Mouse (Mus musculus): ENCODE results near the gene Kif3c. TPM values are rescaled to one million over a fixed set of nuclear protein-coding genes. Genes with fewer than 3 reads are reported as not detected.
A peak's percentile ranks its signal among the peaks of the same experiment; 100 is the strongest.
"Not testable (repeated sequence)": the region's sequence is repeated elsewhere in the genome, so short reads cannot be mapped to it uniquely, and the experiment has no call there.

The Kif3c gene
- polyA plus RNA-seq, 1 experiment: 12.2 TPM

DNA sequence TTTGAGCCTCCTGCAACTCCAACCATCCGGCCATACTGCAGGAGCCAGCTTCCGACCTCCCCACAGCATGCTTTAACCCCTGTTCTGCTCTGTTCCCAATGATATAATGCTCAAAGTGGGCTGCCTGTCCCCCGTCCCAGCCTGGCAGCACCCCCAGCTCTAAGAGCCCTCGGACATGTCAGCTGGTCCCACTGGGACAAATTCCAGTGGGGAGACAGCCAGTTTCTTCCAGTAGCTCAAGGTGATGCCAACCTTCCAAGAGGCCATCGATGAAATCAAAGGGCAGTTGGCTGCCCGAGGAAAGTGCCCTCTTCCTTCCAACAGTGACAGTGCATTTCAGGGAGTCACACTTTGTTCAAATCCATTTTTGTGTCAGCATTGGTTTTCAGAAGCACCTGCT, 20.3 kb downstream of the Kif3c start:
- Histone ChIP-seq H3K4me1 (ENCODE audit: control insufficient read depth, insufficient read depth, low read length) (no peaks in the 10 kb centered on the region), H3K27ac (ENCODE audit: insufficient read depth, low read length) (no peak overlapping the region), H3K4me3 (ENCODE audit: insufficient read depth, low read length) (no peak overlapping the region)
- TF ChIP-seq POLR2A (IDR thresholded peaks at IDR 0.05; ENCODE audit: low read depth, low read length) (no peak), CTCF (IDR thresholded peaks at IDR 0.05; ENCODE audit: borderline replicate concordance, insufficient read depth, low read length) (no peak)

DNA sequence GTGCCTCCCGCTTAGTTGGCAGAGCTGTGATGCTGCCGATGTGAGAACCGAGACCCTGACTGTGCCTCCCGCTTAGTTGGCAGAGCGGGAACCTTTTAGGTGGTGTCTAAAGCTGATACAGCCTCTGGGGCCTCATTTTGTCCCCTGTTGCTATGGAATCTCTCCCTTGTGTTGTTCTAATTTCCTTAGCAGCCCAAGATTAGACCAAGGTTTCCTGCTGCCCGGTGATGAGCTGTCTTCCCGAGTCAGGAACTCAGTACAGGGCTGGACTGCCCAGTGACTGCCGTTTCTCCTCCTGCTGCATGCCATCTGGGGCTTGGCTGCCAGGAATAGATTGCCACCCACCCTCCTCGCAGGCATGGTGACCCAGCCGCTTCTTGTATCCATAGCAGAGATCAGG, 21.0 kb downstream of the Kif3c start:
- Histone ChIP-seq H3K4me3 (ENCODE audit: insufficient read depth, low read length) (no peak overlapping the region), H3K4me1 (ENCODE audit: control insufficient read depth, insufficient read depth, low read length) (no peaks in the 10 kb centered on the region), H3K27ac (ENCODE audit: insufficient read depth, low read length) (no peak overlapping the region)
- TF ChIP-seq CTCF (IDR thresholded peaks at IDR 0.05; ENCODE audit: borderline replicate concordance, insufficient read depth, low read length) (no peak), POLR2A (IDR thresholded peaks at IDR 0.05; ENCODE audit: low read depth, low read length) (no peak)

DNA sequence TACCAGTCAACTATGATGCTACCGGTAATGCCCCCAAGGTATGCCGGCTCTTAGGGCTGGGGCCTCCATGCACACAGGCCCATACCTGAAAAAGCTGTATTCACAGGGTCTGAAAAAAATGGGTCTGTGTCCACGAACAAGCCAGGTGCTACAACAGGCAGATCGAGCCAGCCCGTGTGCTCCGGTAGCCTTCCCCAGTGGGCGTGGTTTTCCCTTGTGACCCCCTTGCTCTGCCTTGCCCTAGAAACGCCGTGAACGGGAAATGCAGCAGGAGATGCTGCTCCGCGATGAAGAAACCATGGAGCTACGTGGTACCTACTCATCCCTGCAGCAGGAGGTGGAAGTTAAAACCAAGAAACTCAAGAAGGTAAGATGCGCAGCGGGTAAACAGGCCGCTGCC, 23.0 kb downstream of the Kif3c start:
- H3K27ac ChIP-seq (ENCODE audit: insufficient read depth, low read length): no peak overlapping the region
- TF ChIP-seq POLR2A (IDR thresholded peaks at IDR 0.05; ENCODE audit: low read depth, low read length) (no peak), CTCF (IDR thresholded peaks at IDR 0.05; ENCODE audit: borderline replicate concordance, insufficient read depth, low read length) (no peak)
- no peaks in the 10 kb centered on the region for H3K4me1 ChIP-seq (ENCODE audit: control insufficient read depth, insufficient read depth, low read length)
- H3K4me3 ChIP-seq (ENCODE audit: insufficient read depth, low read length): no peak overlapping the region

DNA sequence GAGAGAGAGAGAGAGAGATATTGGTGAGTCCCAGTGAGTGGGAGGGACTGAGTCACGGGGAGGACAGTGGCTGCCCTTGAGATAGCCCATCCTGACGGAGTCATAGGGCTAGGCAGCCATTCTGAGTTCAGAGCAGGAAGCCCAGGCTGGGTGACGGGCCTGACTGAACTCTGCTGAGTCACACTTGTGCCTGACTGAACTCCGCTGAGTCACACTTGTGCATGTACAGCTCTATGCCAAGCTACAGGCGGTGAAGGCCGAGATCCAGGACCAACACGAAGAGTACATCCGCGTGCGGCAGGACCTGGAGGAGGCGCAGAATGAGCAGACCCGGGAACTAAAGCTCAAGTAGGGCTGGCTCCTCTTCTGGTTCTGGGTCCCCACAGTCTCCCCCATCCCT, 24.5 kb downstream of the Kif3c start:
- Histone ChIP-seq H3K4me1 (ENCODE audit: control insufficient read depth, insufficient read depth, low read length) (no peaks in the 10 kb centered on the region), H3K4me3 (ENCODE audit: insufficient read depth, low read length) (no peak overlapping the region), H3K27ac (ENCODE audit: insufficient read depth, low read length) (no peak overlapping the region)
- TF ChIP-seq POLR2A (IDR thresholded peaks at IDR 0.05; ENCODE audit: low read depth, low read length): no peak
- TF ChIP-seq CTCF (IDR thresholded peaks at IDR 0.05; ENCODE audit: borderline replicate concordance, insufficient read depth, low read length): no peak

DNA sequence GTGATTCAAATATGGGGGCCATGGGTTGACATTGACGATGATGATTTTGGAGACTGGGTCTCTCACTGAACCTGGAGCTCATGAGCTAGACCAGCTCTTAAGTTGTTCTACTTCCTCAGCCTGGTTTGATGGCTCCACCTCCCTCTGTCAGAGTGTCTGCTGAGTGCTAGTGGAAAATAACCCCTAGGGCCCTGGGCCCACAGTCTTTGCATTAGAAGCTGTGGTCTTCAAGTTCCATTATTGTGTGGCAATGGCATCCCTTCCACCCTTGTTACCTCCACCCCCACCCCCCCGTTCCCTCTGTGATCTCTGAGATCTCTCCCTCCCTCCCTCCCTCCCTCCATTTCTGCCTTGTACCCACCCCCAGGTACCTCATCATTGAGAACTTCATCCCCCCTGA, 25.1 kb downstream of the Kif3c start:
- TF ChIP-seq POLR2A (IDR thresholded peaks at IDR 0.05; ENCODE audit: low read depth, low read length): no peak
- H3K4me3 ChIP-seq (ENCODE audit: insufficient read depth, low read length): no peak overlapping the region
- H3K27ac ChIP-seq (ENCODE audit: insufficient read depth, low read length): no peak overlapping the region
- no peaks in the 10 kb centered on the region for H3K4me1 ChIP-seq (ENCODE audit: control insufficient read depth, insufficient read depth, low read length)

DNA sequence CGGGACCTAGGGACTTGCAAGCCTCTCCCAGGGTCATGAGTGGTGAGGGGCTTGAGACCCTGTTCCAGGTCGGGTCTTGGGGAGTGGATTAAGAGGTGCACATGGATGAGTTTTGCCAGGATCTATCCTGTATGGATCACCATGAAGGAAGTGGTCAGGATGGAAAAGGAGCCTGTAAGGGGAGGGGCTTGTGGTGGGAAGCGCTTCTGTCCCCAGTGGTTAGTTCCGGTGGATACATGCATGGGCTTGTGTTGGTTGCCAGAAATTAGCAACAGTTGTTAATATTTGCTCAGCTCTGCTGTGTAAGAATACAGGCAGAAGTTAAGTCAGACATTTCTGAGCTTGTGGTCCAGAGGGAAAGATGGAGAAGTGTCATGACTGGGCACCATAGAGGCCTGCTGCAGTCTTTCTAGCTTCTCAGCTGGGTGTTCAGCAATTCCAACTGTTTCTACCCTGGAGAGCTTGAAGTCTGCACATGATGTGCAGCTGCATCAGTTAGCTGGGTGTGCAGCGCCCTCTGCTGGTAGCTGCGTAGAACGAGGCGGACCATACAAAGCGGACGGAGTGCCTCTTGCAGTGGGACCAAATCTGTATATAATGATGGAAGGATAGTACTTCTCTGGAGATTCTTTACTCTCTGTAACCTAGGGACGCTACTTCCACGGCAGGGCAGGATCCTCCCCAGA, 25.8 kb downstream of the Kif3c start:
- no peak for TF ChIP-seq POLR2A (IDR thresholded peaks at IDR 0.05; ENCODE audit: low read depth, low read length)
- peak; percentile 99 for TF ChIP-seq CTCF (IDR thresholded peaks at IDR 0.05; ENCODE audit: borderline replicate concordance, insufficient read depth, low read length)

DNA sequence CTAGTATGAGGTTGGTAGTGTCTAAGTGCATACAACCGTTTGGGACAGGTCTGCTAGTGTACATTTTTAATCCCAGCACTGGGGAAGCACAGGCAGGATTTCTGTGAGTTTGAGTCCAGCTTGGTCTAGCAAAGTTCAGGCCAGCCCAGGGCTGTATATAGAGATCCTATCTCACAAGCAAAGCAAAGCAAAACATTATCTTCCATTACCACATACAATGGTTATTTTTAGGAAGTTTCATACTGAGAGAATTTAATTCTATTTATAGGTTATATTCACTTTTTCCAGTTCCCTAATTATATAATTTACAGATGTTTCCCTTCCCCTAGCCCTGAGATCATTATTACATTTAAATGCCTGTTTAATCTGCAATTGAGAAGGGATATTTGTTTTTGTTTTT, 26.3 kb downstream of the Kif3c start:
- Histone ChIP-seq H3K4me3 (ENCODE audit: insufficient read depth, low read length) (no peak overlapping the region), H3K4me1 (ENCODE audit: control insufficient read depth, insufficient read depth, low read length) (no peaks in the 10 kb centered on the region), H3K27ac (ENCODE audit: insufficient read depth, low read length) (no peak overlapping the region)
- TF ChIP-seq POLR2A (IDR thresholded peaks at IDR 0.05; ENCODE audit: low read depth, low read length) (no peak), CTCF (IDR thresholded peaks at IDR 0.05; ENCODE audit: borderline replicate concordance, insufficient read depth, low read length) (no peak)

More for the DNA sequence above, 25.8 kb downstream of the Kif3c start:
- H3K27ac ChIP-seq (ENCODE audit: insufficient read depth, low read length): no peak overlapping the region
- H3K4me1 ChIP-seq (ENCODE audit: control insufficient read depth, insufficient read depth, low read length): no peaks in the 10 kb centered on the region
- no peak overlapping the region for H3K4me3 ChIP-seq (ENCODE audit: insufficient read depth, low read length)

DNA sequence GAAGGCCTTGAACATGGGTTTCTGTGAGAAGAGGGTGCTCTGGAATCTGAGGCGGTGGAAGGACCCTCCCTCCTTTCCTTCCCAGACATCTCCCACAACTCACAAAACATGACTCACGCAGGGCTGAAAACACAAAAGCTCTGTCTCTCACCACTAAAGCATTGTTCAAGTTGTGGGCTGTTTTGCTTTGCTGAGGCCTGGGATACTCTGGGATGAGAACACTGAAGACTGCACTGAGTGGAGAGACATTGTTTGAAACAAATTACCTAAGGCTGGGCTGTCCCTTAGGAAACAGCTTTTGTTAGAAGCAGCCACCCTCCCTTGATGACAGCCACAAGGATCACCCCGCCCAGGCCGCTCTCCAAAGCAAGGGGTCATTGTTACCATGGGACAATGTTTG, 28.2 kb downstream of the Kif3c start:
- Histone ChIP-seq H3K27ac (ENCODE audit: insufficient read depth, low read length) (no peak overlapping the region), H3K4me3 (ENCODE audit: insufficient read depth, low read length) (no peak overlapping the region), H3K4me1 (ENCODE audit: control insufficient read depth, insufficient read depth, low read length) (no peaks in the 10 kb centered on the region)
- no peak for TF ChIP-seq CTCF (IDR thresholded peaks at IDR 0.05; ENCODE audit: borderline replicate concordance, insufficient read depth, low read length)
- no peak for TF ChIP-seq POLR2A (IDR thresholded peaks at IDR 0.05; ENCODE audit: low read depth, low read length)

DNA sequence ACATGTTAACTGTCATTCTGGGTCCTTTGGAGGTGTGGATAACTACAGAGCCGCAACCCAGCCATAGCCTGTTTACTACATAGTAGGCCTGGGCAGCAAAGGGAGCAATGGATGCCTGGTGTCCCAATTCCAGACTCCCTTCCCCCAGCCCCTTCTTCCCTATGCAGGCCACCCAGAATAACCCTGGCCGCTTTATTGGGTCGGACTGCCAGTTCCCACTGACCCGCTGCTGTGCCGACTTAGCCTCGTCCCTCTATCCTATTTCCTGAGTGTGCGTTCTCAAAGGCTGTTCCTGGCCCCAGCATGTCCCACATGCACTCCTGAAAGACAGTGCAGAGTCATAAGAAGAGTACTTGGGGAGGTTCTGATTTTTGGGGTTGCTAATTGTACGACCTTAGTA, 32.0 kb downstream of the Kif3c start:
- no peaks in the 10 kb centered on the region for H3K4me1 ChIP-seq (ENCODE audit: control insufficient read depth, insufficient read depth, low read length)
- TF ChIP-seq CTCF (IDR thresholded peaks at IDR 0.05; ENCODE audit: borderline replicate concordance, insufficient read depth, low read length): no peak
- TF ChIP-seq POLR2A (IDR thresholded peaks at IDR 0.05; ENCODE audit: low read depth, low read length): no peak
- no peak overlapping the region for H3K4me3 ChIP-seq (ENCODE audit: insufficient read depth, low read length)
- no peak overlapping the region for H3K27ac ChIP-seq (ENCODE audit: insufficient read depth, low read length)

DNA sequence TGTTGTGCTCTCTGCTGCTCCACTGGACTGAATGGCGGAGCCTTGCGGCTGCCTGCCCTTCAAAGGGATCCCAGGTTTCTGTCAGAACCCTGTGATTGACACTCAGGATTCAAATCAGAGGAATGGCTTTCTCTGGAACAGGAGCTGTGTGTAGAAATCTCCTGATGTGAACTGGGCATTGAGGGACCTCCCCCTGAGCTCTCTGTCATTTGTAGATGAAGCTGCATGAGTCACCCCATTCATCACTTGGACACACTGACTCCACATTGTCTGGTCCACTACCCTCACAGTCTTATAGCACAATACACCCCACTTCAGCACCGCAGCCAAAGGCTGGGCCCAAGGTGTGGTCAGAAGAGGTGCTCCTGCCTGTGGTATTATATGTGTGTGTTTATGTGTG, 40.7 kb downstream of the Kif3c start:
- not testable (repeated sequence) for H3K4me3 ChIP-seq (ENCODE audit: insufficient read depth, low read length); H3K27ac ChIP-seq (ENCODE audit: insufficient read depth, low read length); H3K4me1 ChIP-seq (ENCODE audit: control insufficient read depth, insufficient read depth, low read length)

DNA sequence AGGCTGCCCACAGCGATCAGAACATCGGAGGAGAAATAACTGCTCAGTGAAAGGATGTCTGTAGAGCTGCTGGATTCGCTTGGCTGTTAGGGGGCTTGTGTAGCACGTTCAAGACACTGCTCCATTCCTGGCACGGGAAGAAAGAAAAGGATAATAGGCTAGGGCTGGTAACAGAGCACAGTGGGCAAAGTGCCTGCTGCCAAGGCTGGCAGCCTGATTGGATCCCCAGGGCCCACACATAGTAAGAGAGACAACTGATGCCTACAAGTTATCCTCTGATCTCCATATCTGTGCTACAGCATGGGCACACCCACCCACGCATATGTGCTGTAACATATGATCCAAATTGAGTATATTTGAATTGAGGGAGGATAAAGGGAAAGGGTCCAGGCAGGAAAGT, 41.7 kb downstream of the Kif3c start:
- no peak overlapping the region for H3K27ac ChIP-seq (ENCODE audit: insufficient read depth, low read length)
- TF ChIP-seq CTCF (IDR thresholded peaks at IDR 0.05; ENCODE audit: borderline replicate concordance, insufficient read depth, low read length) (no peak), POLR2A (IDR thresholded peaks at IDR 0.05; ENCODE audit: low read depth, low read length) (no peak)
- H3K4me1 ChIP-seq (ENCODE audit: control insufficient read depth, insufficient read depth, low read length): no peaks in the 10 kb centered on the region
- H3K4me3 ChIP-seq (ENCODE audit: insufficient read depth, low read length): no peak overlapping the region

All from embryonic fibroblast, embryonic 13.5 days (primary cell).